Mouse (Mus musculus) erythroblast, embryonic 14.5 days (primary cell): ENCODE measurements around the gene Islr2. TPM values are rescaled to one million over a fixed set of nuclear protein-coding genes. Genes with fewer than 3 reads are reported as not detected.
"Not testable (repeated sequence)": the region's sequence is repeated elsewhere in the genome, so short reads cannot be mapped to it uniquely, and the experiment has no call there.

Experiments
- H3K27me3 ChIP-seq: 2 replicates; pipeline ENCODE4 v1.6.1; 2012; ENCODE audit warnings: inconsistent platforms; ENCODE audit not compliant: control insufficient read depth
- H3K36me3 ChIP-seq: 2 replicates; pipeline ENCODE4 v1.6.1; 2012; ENCODE audit warnings: mild to moderate bottlenecking, inconsistent platforms; ENCODE audit not compliant: control insufficient read depth
- H3K4me1 ChIP-seq: 2 replicates; pipeline ENCODE4 v1.6.1; 2012; ENCODE audit warnings: inconsistent platforms; ENCODE audit not compliant: control insufficient read depth
- H3K4me3 ChIP-seq: replicated peaks from 2 replicates; pipeline ENCODE3; 2012; ENCODE audit warnings: moderate library complexity, mild to moderate bottlenecking, inconsistent platforms
- H3K9me3 ChIP-seq: 2 replicates; pipeline ENCODE4 v1.6.1; 2012; ENCODE audit warnings: low read length, inconsistent platforms, mixed read lengths; ENCODE audit not compliant: control insufficient read depth
- GATA1 ChIP-seq: IDR thresholded peaks from 2 replicates; pipeline ENCODE4 v1.6.1; 2012; ENCODE audit warnings: low read length, inconsistent platforms, mixed read lengths
- TAL1 ChIP-seq: IDR thresholded peaks from 3 replicates; pipeline ENCODE4 v1.6.1; 2012; ENCODE audit warnings: low read length, inconsistent platforms, mixed read lengths
- polyA plus RNA-seq: library from polyadenylated mRNA; stranded (reverse); fragments of >175 nt; gene quantifications from 2 replicates; pipeline ENCODE4 v1.2.3, GENCODE M21; 2012

The Islr2 gene
- not detected in 2 replicates for polyA plus RNA-seq

DNA sequence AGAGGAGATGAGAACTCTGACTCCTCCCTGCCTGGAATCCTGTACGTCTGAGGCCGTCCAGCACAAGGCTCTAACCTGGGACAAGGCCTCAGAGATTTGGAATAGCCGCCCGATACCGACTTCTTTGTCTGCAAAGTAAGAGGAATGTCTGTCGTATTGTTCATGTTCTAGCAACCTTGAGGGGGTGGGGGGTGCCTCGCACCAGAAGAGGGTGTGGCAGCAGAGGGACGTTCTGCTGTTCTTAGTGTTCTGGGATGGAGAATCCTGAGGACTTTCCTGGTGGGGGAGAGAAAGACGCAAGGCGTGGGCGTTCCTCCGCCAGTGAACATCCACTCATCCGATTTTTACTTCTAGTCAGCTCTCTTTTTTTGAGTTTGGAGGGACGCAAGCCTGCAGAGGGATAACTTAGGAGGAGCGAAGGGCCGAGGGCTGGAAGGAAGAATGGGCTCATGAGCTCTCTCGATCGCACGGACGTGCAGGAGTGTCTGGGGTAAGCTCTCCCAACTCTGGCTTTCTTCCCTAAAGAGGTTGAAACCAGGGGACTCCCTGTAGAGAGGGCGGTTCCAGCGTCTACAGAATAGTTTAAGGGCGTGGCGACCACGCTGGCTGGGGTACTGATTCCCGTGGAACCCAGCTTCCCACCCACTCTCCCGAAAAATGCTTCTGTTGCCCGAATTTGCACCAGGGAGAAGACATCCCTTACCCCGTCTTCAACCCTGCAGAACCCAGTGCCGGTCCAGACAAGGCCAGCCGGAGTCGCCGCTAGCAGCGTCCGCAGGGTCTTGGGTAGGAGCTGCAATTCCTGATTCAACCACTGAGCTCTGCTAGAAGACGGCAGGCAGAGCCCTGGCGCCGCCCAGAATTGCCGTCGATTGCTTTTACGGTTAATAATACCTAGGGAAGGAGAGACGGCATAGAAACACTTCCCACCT is at the start of gene Islr2, which contains the start of gene Islr:
Gene Islr2 (minus strand): TSS at position 804 of the 932 bp plus-strand sequence.
Gene Islr (minus strand): TSS at position 791 of the 932 bp plus-strand sequence.
- peak within 1 kb of the TSS; percentile 62 for H3K4me3 ChIP-seq
- H3K4me1 ChIP-seq: peaks cover 11% of the 10 kb centered on the region
- no peaks in the 10 kb centered on the region for H3K36me3 ChIP-seq
- H3K27me3 ChIP-seq: peaks cover 97% of the 10 kb centered on the region
- no peak for TF ChIP-seq GATA1
- no peak for TF ChIP-seq TAL1
- H3K9me3 ChIP-seq: no peaks in the 10 kb centered on the region; the same call in 1 of the 2 replicates

DNA sequence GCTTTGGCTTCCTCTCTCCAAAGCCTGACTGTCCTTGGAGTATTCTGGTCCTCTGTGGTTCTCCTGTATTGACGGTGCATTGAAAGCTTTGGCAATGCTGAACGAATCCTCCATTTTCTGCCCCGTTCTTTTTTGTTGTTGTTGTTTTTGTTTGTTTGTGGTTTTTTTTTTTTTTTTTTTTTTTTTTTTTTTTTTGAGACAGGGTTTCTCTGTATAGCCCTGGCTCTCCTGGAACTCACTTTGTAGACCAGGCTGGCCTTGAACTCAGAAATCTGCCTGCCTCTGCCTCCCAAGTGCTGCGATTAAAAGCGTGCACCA is 49.6 kb upstream of the Islr2 start:
- H3K4me1 ChIP-seq: peaks cover 57% of the 10 kb centered on the region
- H3K4me3 ChIP-seq: peak overlapping the region; percentile 71
- H3K27me3 ChIP-seq, H3K36me3 ChIP-seq, H3K9me3 ChIP-seq: not testable (repeated sequence)

DNA sequence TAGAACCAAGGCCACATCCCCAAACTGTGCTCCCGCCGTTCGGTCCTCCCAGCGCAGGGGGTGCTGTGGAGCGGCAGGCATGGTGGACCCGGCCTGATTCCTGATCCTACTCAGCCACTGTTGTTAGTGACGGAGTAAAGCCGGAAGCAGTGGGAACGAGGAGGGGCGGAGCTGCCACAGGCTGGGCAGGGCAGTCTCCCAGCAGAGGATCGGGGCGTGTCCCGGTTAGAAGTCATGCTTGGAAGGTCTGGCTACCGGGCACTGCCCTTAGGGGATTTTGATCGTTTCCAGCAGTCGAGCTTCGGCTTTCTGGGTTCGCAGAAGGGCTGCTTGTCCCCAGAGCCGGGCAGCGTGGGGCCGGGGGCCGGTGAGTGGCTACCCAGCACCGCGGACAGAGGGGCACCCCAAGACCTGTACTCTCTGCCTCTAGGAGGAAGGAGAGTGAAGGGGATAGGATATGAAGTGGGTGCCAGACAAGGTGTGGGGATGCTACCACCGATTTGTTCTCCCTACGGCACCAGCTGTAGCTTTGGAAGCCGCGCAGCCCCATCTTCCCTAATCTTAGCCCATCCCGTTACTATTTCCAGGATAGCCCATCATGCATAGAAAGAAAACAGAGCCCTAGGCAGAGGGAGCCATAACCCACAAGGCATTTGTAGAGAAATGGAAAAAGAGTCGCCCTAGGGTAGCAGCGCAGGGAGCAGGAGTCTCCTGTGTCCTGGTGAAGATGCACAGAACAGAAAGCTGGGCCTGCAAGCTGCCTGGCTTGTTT is 49.1 kb upstream of the Islr2 start, which contains the start of gene Stoml1:
Gene Stoml1 (plus strand): TSS at position 132 of the 772 bp plus-strand sequence.
- TF ChIP-seq TAL1 (no peak), GATA1 (no peak)
- Histone ChIP-seq H3K4me1 (peaks cover 62% of the 10 kb centered on the region), H3K27me3 (no peaks in the 10 kb centered on the region), H3K4me3 (peak within 1 kb of the TSS; percentile 71), H3K9me3 (no peaks in the 10 kb centered on the region), H3K36me3 (peaks cover 10% of the 10 kb centered on the region)

DNA sequence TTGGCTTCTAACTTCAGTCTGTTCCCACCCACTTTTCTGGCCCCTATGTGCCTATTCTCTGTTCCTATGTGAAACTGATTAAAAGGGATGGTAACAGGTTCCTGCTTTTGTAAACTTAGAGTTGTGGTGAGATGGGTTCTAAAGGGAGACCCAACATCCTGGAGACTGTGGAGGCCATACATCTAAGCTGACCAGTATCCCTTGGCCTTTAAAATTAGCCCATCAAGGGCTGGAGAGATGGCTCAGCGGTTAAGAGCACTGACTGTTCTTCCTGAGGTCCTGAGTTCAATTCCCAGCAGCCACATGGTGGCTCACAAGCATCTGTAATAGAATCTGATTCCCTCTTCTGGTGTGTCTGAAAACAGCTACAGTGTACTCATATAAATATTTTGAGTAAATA is 46.6 kb upstream of the Islr2 start:
- H3K4me1 ChIP-seq: peaks cover 80% of the 10 kb centered on the region
- not testable (repeated sequence) for H3K27me3 ChIP-seq, H3K9me3 ChIP-seq, H3K4me3 ChIP-seq
- peaks cover 26% of the 10 kb centered on the region for H3K36me3 ChIP-seq

DNA sequence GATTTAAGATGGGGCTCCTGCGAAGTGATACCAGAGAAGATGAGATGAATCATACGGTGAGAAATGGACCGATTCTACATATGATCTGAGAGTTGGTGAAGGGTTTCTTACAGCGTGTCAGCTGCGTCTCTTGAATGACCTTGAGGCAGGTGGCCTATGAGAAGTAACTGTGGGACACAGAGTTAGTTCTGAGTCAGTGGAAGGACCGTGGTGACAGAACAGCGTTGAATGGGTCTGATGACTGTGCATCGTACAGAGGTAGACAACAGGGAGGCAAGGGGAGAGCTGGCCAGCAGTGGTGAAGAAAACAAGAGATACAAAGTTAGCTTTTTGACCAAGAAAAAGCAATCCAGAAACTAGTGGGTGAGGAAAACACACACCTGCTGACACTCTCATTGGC is 46.2 kb upstream of the Islr2 start:
- H3K36me3 ChIP-seq: peaks cover 27% of the 10 kb centered on the region
- H3K27me3 ChIP-seq: no peaks in the 10 kb centered on the region
- no peaks in the 10 kb centered on the region for H3K9me3 ChIP-seq
- H3K4me1 ChIP-seq: peaks cover 80% of the 10 kb centered on the region
- H3K4me3 ChIP-seq: peak overlapping the region; percentile 90
- TF ChIP-seq GATA1 (no peak), TAL1 (no peak)

DNA sequence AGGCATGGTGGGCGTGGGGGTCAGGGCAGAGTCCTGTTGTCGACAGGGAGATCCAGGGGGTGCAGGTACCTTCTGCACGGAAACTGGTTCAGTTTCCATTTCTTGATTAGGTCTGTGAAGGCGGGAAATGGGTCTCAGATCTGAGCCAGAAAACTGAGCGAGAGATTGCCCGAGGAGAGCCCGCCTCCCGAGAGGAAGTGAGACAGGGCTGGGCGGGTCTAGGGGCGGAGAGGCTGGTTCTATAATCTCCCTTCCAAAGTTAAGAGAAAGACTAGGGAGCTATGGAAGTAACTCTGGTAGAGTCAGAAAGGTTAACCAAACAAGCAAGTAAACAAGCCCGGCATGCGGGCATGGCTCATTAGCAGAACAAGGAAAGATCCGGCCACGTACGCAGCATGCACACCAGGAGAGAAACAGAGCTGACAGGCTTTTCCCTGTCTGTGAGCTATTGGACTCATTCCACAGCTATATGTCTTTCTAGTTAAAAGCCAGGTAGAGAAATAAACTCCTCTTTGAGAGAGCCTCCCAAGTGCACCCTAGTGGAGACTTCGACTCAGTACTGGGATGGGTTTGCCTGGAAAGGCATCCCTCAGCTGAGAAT is 45.6 kb upstream of the Islr2 start, which contains the start of gene Pml:
Gene Pml (minus strand): TSS at position 195 of the 601 bp plus-strand sequence.
- Histone ChIP-seq H3K36me3 (peaks cover 32% of the 10 kb centered on the region), H3K27me3 (no peaks in the 10 kb centered on the region), H3K9me3 (no peaks in the 10 kb centered on the region), H3K4me1 (peaks cover 82% of the 10 kb centered on the region), H3K4me3 (peak within 1 kb of the TSS; percentile 90)
- no peak for TF ChIP-seq TAL1
- TF ChIP-seq GATA1: no peak

DNA sequence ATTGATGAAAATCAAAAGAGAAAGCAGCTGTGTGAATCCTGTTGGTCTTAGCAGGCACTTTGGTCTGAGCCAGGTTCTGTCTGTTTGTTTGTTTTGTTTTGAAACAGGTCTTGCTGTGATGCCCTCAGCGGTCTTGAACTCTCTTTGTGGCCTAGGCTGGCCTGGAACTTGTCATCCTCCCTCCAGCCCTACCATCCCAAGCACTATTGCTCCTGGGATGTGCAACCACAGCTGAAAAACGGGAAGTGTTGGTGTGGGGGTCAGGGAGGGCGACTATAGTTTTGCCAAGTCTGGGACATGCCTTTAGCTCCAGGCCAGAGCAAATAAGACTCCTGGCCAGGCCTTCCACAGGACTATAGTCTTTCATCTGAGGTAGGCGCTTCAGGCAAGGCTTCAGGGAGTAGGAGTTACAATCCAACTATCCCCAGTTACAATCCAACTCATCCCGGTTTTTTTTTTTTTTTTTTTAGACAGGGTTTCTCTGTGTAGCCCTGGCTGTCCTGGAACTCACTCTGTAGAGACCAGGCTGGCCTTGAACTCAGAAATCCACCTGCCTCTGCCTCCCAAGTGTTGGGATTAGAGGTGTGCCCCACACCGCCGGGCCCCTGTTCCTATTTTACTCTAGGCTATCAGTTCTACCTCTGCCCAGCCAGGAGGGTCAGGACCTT is 44.8 kb upstream of the Islr2 start:
- Histone ChIP-seq H3K36me3 (peaks cover 40% of the 10 kb centered on the region), H3K9me3 (no peaks in the 10 kb centered on the region), H3K4me3 (peak overlapping the region; percentile 90), H3K4me1 (peaks cover 83% of the 10 kb centered on the region), H3K27me3 (no peaks in the 10 kb centered on the region)
- TF ChIP-seq GATA1 (no peak), TAL1 (no peak)

DNA sequence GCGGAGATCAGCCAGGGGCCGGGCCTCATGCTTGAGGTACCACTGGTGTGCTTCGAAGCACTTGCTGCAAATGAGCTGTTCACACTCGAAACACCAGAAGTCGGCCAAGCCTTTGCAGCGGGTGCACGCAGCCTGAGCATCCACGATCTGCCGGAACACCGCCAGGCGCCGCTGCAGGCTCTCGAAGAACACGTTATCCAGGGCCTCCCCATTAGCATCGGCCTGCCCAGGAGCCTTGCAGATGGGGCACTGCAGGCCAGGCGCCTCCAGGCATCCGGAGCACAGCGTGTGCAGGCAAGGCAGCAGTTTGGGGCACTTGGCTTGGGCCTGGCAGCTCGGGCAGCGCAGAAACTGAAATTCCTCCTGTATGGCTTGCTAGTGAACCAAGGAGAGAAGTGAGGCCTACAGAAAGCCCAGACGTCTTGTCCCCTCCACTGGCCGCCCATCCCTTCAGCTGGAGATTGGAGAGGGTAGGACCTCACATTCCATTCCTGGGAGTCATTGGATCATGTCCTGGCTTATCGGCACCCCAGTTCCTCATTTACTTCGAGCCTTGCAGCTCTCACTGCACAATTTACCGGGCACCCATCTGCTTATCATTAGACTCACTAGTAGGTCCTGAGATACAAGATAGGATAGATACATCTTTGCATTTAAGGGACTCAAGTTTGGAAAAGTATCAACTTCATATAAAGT is 43.1 kb upstream of the Islr2 start:
- TF ChIP-seq GATA1 (peak; percentile 59), TAL1 (no peak; the same call in 2 of the 3 replicates)
- Histone ChIP-seq H3K36me3 (peaks cover 57% of the 10 kb centered on the region), H3K4me3 (peak overlapping the region; percentile 90), H3K27me3 (no peaks in the 10 kb centered on the region), H3K4me1 (peaks cover 84% of the 10 kb centered on the region), H3K9me3 (no peaks in the 10 kb centered on the region)
